Mouse (Mus musculus): ENCODE data around the gene Tsc22d3. TPM values are rescaled to one million over a fixed set of nuclear protein-coding genes. Genes with fewer than 3 reads are reported as not detected.
"Not testable (repeated sequence)": the region's sequence is repeated elsewhere in the genome, so short reads cannot be mapped to it uniquely, and the experiment has no call there.

Tsc22d3 gene
- total RNA-seq, 2 experiments from 2014 or later: 149 to 172 TPM

DNA sequence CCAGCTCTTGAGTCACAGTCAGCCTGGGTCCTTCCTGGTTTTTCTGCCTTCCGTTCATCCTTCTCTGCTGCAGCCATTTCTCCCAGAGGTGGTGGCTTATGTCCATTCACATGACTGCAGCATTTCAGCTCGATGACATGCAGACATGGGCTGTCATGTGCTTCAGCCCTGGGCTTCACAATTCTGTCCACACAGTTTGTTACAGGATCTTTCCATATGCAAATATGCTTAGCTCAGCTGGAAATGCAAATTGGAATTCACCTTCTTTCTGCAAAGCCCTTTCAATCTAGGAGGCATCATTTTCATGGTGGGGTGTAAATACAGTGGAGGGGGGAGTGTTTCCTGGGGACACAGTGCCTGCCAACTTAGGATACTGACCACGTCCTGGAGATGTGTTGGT lies 66.2 kb downstream of the Tsc22d3 start:
- DNase-seq: no peak
- intact Hi-C loops (cut with DNase I): no loop called here

DNA sequence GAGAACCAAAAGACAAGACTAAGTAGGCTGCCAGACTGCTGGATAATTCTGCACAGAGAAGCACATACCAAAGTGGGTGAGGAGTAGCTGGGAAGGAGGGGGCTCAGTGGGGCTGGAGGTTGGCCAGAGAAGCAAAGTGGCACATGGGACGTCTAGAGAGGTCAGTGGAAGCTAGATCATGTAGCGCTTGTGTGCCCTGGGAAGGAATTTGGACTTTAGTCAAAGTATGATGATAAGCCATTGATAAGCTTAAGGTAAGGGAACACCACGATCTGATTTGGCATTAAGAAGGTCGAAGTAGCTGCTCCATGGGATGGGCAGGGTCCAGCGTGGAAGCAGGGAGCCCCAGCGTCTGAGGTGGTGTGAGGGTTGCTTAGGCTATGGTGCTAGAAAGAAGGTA lies 68.1 kb downstream of the Tsc22d3 start:
- intact Hi-C loops (cut with DNase I): no loop called here
- no peak for DNase-seq

DNA sequence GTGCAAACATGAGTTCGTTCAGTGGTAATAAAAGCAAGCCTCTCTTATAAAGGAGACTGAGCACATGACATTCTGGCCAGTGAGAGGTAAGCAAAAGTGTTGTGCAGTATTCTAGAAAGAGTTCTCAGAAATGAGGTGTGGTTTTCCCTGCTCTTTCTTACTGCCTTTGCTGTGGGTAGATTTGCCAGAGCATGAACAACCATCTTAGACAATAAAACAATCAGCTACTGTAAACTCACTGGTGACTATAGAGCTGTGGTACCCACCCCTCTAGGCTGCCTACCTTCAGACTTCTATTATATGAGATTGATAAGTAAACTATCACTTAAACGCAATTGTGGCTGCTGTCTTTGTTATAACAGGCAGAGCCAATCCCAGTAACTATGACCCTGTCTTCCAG lies 69.1 kb downstream of the Tsc22d3 start:
- no peak for DNase-seq
- intact Hi-C loops (cut with DNase I): no loop called here

DNA sequence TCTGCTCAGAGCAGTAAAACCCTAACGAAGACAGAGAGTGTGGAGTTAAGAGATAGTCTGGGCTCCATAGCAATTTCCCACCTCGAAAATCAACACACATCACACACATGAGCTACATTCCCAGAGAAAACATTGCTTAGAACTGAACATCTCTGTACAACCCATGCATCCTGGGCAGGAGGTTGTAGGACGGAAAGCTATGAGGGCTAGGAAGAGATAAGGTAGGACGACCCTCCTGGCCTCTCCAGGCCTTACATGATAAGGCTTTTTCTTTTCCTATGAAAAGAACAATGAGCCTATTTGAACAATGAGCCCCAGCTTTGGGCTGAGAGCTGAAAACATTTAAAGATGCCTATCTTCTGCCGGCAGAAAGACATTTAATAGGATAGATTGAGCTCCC lies 69.8 kb downstream of the Tsc22d3 start:
- no peak for DNase-seq
- intact Hi-C loops (cut with DNase I): no loop called here

DNA sequence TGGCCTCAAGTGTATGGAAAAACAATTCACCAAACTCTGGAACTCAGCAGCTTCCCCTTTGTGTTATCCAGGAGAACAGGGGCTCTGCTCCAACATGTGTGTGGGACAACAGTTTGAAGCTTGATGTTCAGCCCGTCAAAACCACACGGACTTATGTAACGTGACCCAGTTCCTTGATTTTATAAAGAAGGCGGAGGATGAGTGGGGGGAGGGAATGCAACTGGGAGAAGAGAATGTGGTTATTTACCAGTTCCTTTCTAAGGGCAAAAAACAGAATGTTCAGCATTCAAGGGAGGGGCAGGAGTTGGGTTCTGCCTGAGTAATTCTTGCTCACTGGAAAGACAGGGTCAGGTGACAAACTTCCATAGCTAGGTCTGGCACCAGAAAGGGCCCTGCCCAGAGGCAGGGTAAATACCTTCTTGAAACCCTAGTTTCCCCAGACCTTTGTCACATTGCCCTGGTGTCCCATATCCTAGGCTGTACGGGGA lies 71.3 kb downstream of the Tsc22d3 start:
- intact Hi-C loops (cut with DNase I): no loop called here
- DNase-seq: no peak

DNA sequence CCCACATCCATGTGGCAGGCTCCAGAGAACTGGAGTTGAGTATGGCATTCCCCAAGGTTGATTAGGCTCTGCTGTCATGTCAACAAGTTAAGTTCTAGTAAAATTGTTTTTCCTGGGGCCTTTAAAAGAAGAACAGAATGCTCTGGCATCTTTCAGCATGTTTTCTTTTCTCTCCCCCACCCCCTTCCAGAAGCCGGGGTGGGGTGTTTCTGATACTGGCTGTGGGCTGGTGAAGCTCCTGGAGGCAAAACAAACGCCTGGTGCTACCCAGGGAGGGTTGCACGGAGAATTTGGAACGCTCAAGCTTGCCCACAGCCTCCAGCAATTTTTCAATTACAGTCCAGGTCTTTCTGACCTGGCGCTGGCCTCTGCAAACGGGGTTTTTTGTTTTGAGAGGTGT lies 73.2 kb downstream of the Tsc22d3 start:
- no peak for DNase-seq
- intact Hi-C loops (cut with DNase I): no loop called here

DNA sequence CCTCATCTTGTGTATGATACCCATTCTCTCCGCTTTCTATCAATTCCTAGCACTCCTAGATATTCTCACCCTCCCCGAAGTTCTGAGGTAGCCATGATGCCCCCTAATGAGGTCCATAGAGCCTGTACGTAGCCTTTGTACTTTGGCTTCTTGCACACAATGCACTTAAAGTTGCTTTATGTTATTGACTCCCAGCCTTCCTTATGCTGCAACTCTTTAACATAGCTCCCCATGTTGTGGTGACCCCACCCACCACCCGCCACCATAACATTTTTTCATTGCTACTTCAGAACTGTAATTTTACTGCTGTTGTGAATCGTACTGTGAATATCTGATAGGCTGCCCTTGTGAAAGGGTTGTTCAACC lies 74.2 kb downstream of the Tsc22d3 start:
- intact Hi-C loops (cut with DNase I): no loop called here
- DNase-seq: no peak

DNA sequence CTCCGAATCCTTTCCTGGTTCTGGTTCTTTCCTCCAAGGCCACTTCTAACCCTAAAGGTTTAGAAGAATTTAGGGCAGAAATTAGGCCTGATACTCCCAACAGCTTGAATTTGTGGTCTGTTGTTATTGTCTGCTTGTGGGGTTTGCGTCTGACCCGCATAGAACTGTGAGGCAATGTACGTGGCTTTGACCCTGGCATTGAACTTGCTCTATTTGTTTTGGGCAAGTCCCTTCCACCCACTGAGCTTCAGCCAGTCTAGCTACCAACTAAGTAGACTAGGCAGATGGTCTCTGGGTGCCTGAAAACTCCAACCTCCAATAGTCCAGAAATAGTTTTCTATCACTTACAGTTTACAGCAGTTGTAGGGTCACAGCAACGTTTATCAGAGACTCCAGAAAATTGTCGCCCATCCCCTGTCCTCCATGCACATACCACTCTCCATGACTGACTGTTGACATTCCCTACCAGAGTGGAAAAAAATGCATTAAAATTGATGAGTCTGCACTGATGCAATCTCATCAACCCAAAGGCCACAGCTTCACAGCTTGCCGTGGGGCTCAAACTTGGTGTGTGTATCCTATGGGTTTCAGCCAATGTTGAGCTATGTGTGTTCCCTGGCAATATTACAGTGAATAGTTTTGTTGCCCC lies 74.7 kb downstream of the Tsc22d3 start:
- intact Hi-C loops (cut with DNase I): no loop called here
- DNase-seq: no peak

DNA sequence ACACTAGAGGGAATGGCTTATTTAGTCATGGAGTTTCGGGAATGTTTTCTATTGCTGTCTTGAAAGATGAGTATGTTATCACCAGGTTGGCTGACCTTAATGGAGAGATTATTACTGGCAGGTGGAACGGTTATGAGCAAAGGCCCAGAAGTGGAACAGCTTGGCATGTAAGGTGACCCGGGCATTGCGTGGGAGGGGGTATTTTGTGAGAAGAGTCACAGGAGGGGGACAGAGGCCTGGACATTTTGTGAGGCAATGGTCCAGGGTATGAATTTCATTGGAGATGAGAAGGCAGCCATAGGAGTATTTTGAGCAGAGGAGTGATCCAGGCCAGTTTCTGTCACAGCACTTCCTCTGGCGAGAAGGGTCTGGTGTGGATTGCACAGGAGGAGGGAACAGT lies 76.2 kb downstream of the Tsc22d3 start:
- intact Hi-C loops (cut with DNase I): no loop called here
- DNase-seq: no peak

DNA sequence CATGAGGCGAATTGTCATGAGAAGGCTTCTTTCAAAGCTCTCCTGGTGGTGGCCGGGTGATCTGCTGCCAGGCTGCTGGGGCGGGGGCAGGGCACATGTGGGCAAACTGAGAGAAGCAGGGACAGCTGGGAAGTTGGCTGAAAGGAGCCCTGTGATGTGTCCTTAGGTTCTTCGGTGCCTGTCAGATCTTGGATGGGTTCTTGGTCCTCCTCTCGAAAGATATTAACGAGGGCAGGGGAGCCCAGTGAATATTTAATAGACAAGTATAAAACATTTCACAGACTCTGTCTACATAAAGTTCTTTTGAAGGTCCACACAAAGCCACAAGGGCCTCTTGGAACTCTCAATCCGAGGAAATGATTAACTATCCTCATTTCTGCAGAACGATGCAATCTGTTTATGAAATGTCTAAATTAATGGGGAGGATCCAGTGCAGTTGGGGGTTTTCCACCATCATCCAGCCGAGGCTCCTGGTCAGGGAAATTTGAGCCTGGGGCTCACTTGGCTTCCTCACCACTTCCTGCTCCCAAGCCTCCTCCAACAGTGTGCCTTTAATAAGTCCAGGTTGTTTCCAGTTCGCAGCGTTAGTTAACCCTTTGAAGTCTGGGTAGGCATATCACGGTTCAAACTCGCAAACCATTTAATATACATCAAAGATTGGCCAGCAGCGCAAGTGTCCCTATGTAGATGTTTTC lies 78.2 kb downstream of the Tsc22d3 start:
- intact Hi-C loops (cut with DNase I): no loop called here
- no peak for DNase-seq

DNA sequence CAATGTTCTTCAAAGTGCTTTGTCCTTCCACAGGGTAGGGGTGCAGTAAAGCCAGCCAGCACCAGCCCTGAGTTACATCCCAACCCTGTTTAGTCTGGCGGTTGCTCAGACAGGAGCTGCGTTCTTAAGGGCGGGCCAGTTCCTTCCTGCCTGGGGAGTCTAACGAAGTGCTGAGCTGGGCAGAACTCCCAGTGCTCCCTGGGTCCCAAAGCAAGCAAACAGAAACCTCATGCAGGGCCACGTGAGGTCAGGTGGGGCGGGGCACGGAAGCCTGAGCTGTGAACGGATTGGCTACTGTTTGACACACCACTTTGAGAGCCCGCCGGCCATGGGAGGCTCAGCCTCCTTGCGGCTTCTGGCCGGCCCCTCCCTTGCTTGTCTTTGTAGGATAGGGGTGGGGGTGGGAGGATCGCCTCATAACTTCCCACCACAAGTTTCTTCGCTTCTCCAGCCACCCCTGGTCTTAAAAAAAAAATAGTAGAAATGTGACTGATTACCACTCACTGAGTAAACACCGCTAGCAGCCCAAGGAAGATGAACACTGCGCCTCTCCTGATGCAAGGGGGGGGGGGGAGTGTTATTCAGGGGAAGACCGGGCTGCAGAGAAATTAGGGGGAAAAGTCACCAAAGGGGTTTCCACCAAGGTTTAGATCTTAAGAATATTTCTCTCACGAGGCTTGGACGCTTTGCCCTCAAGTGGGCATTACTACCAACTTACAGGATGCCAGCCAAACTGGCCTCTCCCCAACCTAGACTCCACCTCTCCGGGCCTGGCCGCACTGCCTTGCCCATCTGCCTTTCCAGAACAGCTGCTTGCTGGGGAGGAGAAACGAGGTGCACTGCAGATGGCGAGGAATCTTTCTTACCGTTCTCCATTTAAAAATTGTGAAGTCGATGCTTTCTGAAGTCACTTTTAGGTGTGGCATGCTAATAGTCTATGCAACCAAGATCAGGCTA lies 80.0 kb downstream of the Tsc22d3 start:
- intact Hi-C loops (cut with DNase I): loop anchor here (1.0 to 2.0 kb wide), 2 partner anchors 16 to 23 kb away; no protein-coding TSS in a partner anchor
- peak; percentile 90 for DNase-seq

DNA sequence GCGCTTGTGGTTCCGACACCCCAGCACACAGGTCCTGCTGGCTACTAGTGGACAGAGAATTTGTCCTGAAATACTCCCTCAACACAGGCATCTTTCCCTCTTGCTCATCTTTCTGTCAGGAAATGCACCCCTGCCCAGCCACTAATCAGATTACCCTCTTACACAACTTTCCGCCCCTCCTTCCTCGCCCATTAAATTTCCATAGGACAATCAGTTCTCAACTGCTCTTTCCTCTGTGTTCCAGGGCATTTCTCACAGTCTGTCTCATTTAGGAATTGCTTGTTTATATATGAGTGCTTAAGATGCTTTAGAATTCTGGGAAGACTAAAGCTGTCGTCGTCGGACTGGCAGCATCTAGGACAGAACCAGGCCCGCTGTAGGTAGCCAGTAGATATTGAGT lies 82.1 kb downstream of the Tsc22d3 start:
- no peak for DNase-seq
- intact Hi-C loops (cut with DNase I): no loop called here

DNA sequence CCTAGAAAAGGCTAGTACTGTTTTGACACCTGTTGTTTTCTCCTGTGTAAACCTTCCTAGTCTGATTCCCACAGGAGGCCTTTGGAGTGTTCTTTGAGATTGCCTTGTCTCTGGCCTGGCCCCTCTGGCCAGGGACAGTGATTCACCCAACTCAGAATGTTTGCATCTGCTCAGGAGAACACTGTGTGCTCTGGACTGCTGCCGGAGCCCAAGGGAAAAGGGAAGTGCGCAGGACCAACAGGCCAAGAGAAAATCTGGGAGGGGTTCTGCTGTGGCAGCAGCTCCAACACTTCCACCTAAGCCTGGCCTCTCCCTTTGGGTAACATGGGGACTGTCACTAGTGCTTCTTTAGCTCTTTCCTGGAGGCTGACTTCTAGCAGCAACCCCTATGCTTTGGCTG lies 87.1 kb downstream of the Tsc22d3 start:
- peak; percentile 65 to 67 for DNase-seq
- intact Hi-C loops (cut with DNase I): no loop called here

DNA sequence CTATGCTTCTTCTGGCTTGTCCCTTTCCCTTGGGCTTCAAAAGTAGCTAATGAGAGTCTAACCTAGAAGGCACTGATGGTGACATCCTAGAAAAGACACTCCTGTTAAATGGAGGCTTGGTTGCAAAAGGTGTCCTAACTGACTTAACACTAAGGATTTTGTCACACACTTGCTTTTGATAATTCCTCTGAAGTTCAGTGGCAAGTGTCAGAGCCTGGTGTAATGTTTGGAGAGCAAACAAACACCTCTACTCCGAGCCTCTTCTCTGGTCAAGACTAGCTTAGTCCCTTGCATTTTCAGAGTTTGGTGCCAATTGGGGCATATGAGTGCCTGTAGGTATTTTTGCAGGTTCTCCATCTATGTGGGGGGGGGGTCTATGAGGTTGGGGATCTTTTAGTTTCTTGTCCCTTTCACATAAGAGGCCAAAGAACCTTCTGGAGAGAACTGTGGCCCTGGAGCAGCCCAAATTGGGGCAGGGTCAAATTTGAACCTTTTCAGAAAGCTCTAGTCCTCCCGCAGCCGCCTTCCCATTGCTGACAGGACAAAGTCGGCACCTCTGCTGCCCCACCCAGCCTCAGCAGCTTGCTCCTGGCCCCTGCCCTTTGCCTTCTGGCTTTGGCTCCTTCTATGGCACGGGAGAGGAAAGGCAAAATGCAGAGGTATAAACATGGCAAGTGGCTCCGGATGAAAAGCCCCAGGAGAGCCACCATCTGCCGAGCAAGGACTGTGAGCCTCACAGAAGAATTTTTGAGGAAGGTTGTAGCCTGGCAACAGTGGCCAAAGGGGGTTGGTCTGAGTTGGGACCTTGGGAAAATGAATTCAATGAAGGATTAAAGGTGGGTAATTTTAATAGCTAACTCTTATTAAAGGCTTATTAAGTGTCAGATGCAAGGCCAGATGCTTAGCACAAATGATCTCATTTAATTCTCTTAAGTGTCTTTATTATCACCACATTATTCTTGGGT lies 88.5 kb downstream of the Tsc22d3 start:
- no peak for DNase-seq
- intact Hi-C loops (cut with DNase I): no loop called here

DNA sequence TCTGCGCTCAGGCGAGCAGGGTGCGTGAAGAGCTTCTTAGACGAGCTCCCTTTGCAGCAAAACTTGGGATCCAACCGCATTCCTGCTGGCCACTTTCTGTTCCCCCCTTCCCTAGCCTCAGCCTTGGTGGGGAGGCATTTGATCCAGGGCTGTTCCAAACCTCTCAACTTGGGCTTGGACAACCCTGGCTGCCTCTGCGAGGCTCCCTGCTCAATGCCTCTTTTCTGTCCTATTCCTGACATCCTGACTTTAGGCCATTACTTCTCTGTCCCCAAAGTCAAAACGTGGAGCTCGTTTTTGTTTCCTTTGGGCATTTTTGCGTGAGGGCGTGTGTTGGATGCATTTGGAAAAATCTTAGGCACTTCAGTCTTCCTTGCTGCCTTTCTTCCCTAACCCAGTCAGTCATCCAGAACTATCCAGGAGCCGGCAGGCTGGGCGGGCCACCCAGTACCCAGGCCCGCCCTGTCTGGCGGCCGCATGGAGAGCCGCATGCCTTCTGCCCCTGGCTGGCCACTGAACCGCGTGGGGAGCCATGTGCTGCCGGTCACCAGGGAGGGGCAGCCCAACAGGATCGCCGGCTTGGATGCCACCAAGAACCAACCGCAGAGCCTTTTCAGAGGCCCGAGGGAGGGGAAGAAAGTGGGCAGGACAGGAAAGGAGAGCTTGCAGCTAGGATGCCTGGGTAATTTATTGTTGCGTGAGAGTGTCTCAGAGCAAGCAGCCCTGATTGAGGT lies 89.6 kb downstream of the Tsc22d3 start:
- peak; percentile 70 to 80 for DNase-seq
- intact Hi-C loops (cut with DNase I): no loop called here

DNA sequence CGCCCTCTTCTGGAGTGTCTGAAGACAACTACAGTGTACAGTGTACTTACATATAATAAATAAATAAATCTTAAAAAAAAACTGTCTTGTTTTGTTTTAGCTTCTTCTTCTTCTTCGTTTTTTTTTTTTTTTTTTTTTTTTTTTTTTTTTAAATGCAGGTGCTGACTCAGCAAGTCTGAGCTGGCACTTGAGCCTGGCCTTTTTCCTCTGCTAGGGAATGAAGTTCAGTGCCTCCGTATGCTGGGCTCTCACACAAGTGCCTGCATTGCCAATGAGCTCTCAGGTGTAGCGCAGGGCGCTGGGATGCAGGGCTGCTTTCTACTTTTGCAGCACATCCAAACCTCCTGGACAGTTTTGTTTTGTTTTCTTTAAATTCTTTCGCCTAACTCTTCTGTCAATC lies 90.6 kb downstream of the Tsc22d3 start:
- intact Hi-C loops (cut with DNase I): no loop called here
- DNase-seq: no peak

DNA sequence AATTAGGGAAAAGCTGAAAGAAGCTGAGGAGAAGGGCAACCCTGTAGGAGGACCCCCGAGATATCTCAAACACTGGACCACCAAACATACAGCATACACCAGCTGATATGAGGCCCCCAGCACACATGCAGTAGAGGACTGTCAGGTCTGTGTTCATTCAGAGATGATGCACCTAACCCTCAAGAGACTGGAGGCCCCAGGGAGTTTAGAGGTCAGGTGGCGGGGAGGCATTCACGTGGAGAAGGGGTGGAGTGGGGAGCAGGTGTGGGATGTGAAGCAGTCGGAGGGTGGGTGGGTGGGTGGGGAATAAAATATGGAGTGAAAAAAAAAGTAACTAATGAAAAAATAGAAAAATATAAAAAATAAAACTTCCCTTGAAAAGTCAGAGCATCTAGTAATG lies 91.7 kb downstream of the Tsc22d3 start:
- DNase-seq; intact Hi-C loops (cut with DNase I): not testable (repeated sequence)

DNA sequence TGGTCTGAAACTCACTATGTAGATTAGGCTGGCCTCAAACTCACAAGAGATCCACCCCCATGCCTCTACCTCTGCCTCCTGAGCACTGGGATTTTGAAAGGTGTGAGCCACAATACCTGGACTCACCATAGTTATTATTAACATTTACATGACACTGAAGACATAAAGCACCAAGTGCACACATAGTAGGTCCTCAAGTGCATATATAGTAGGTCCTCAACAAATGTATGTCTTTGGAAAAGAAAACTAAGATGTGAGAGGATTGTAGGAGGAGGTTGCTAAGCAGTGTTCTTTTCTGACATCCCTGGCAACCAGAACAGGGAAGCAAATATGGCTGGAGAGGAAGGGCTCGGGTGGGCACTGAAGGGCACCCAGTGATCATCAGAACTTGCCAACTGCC lies 93.1 kb downstream of the Tsc22d3 start:
- DNase-seq: no peak
- intact Hi-C loops (cut with DNase I): no loop called here

DNA sequence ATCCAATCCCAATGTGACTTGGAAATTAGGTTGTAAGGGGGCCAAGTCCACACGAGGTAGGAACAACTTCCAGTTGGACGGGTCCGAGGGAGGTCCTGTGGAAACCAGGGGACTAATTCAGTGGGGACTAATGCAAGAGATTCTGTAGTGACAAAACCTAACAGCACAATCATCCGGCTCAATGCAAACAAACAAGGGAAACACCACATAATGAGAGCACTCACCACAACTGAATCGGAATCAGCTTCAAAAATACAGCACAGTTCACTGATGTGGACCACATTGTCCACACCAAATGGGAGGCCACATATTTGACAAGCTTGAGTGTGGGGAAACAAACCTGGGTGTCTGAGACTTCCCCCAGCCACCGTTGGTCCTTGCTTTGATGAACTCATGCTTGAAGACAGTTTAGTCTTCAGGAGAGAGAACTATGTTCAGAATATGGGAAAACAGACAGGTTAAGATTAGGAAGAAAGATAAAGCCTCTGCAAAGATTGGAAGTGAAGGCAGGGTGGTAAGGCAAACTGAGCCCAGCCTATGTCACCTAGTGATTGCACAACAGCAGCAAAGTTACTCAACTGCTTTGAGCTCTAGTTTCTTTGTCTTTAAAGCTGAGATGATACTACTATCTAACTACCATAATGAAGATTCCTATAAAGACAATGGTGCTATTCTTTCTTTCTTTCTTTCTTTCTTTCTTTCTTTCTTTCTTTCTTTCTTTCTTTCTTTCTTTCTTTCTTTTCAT lies 93.9 kb downstream of the Tsc22d3 start:
- DNase-seq: no peak
- intact Hi-C loops (cut with DNase I): no loop called here

All from heart, postnatal 36 days (tissue).